Mouse (Mus musculus) spleen, adult 2 months (tissue): Measurements from ENCODE around the gene Doc2g. TPM values are rescaled to one million over a fixed set of nuclear protein-coding genes. Genes with fewer than 3 reads are reported as not detected.

Experiments used
- DNase-seq, 2 experiments: peaks; one replicate each; pipeline versions ENCODE4 v3.0.0 to v3.0.0-alpha.2; 2012 to 2021; ENCODE audit warnings: low spot score in 2 of 2, low read depth in 1 of 2
- H3K27ac ChIP-seq: fragments of 200-500 bp; 2 replicates; pipeline ENCODE4 v1.5.1; 2012; ENCODE audit warnings: low read length, inconsistent platforms; ENCODE audit not compliant: insufficient read depth
- H3K27me3 ChIP-seq: fragments of 200-500 bp; 2 replicates; pipeline ENCODE4 v1.6.1; 2012; ENCODE audit warnings: mild to moderate bottlenecking, moderate library complexity, low read length, inconsistent platforms; ENCODE audit not compliant: control insufficient read depth, insufficient read depth
- H3K36me3 ChIP-seq: fragments of 200-500 bp; 2 replicates; pipeline ENCODE4 v1.6.1; 2012; ENCODE audit warnings: mild to moderate bottlenecking, low read length, inconsistent platforms; ENCODE audit not compliant: control insufficient read depth, insufficient read depth
- H3K4me1 ChIP-seq: fragments of 200-500 bp; 2 replicates; pipeline ENCODE4 v1.6.1; 2011; ENCODE audit warnings: inconsistent platforms; ENCODE audit not compliant: control insufficient read depth, insufficient read depth, insufficient read length
- H3K4me3 ChIP-seq: fragments of 200-500 bp; 2 replicates; pipeline ENCODE4 v1.5.1; 2011; ENCODE audit warnings: mild to moderate bottlenecking, inconsistent platforms; ENCODE audit not compliant: insufficient read depth, insufficient read length; ENCODE audit errors: extremely low read depth
- CTCF ChIP-seq: fragments of 200-500 bp; IDR thresholded peaks from 2 replicates; pipeline ENCODE4 v1.5.1; 2011; ENCODE audit warnings: mild to moderate bottlenecking, inconsistent platforms; ENCODE audit not compliant: insufficient read depth, insufficient read length, insufficient replicate concordance; ENCODE audit errors: extremely low read depth
- POLR2A ChIP-seq: fragments of 200-500 bp; IDR thresholded peaks from 2 replicates; pipeline ENCODE4 v1.6.1; 2011; ENCODE audit warnings: low read depth, low read length, inconsistent platforms
- WGBS: fragments of 180-500 bp; shearing (Covaris S2); methylation state at CpG from one replicate; pipeline ENCODE4 v1.1.7; 2018; 5-methylcytosine and 5-hydroxymethylcytosine counted together
- polyA plus RNA-seq: library from polyadenylated mRNA; depleted of rRNA; stranded (reverse); fragments of >200 nt; gene quantifications from 2 replicates; pipeline ENCODE4 v1.2.3, GENCODE M21; 2012

The Doc2g gene
- polyA plus RNA-seq, 1 experiment = 13.7 TPM

DNA sequence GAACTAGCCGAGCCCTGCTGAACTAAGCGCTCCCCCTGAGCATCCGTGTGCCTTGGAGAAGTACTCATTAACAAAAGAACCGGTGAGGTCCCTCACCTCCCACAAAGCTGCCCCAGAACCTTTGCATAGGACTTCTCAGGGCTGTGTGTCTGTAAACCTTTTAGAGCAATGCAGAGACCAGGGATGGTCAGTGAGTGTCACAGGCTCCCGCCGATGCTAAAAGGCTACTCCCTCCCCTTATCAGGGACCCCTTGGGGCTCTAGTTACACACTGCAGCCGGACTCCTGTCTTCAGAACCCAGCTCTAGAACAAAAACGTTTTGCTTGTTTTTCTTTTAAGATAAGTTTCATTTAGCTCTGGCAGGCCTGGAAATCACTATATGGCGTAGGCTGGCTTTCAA is 10.0 kb downstream of the Doc2g start:
- H3K4me3 ChIP-seq = peak overlapping the region; percentile 55
- H3K36me3 ChIP-seq = peaks cover 10% of the 10 kb centered on the region
- H3K4me1 ChIP-seq = peaks cover 9% of the 10 kb centered on the region; the same call in 1 of the 2 replicates
- no peak for DNase-seq
- no peaks in the 10 kb centered on the region for H3K27me3 ChIP-seq
- TF ChIP-seq CTCF (no peak), POLR2A (no peak)
- WGBS = 23% methylated on average over 9 of the region's 9 CpGs
- 0 out of 2 replicates have a peak overlapping the region, but pooled peaks have one; percentile 8 for H3K27ac ChIP-seq

DNA sequence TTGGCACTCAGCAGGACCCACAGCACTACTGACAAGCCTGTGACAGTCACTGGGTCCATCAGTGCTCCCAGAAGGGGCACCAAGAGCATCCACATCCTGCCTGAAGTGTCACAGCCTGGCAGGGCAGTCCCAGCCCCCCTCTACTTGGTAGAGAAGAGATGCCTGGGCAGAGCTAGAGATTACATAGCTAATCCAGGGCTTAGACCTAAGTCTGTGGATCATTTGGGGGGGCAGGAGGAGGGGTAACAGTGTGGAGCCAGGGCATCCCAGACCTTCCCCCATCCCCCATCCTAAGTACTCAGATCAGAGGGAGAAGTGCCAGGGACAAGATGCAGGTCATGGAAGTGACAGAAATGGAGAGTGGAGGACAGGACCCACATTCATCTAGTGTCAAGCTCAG is 11.7 kb downstream of the Doc2g start:
- Histone ChIP-seq H3K36me3 (no peaks in the 10 kb centered on the region; the same call in 1 of the 2 replicates), H3K4me3 (no peak overlapping the region), H3K4me1 (peaks cover 9% of the 10 kb centered on the region; the same call in 1 of the 2 replicates), H3K27ac (no peak overlapping the region), H3K27me3 (no peaks in the 10 kb centered on the region)
- TF ChIP-seq POLR2A = no peak
- TF ChIP-seq CTCF = no peak
- no peak for DNase-seq

DNA sequence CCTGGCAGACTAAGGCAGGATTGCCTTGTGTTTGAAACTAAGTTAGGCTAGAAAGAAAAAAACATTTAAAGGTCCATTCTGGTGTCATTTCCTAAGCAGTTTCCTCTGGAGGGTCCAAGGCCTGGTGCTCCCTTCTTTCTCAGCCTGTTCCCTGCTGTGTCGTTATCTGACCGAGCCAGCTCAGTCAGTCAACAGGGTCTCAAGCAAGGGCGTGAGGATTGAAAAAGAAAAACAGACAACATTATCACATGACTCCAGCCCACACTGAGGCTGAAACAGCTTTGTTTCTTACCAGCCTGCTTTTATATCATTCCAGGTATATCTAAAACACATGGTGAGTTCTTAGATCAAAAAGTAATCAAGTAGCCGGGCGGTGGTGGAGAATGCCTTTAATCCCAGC is 12.5 kb downstream of the Doc2g start:
- H3K36me3 ChIP-seq = no peaks in the 10 kb centered on the region
- peaks cover 9% of the 10 kb centered on the region; the same call in 1 of the 2 replicates for H3K4me1 ChIP-seq

DNA sequence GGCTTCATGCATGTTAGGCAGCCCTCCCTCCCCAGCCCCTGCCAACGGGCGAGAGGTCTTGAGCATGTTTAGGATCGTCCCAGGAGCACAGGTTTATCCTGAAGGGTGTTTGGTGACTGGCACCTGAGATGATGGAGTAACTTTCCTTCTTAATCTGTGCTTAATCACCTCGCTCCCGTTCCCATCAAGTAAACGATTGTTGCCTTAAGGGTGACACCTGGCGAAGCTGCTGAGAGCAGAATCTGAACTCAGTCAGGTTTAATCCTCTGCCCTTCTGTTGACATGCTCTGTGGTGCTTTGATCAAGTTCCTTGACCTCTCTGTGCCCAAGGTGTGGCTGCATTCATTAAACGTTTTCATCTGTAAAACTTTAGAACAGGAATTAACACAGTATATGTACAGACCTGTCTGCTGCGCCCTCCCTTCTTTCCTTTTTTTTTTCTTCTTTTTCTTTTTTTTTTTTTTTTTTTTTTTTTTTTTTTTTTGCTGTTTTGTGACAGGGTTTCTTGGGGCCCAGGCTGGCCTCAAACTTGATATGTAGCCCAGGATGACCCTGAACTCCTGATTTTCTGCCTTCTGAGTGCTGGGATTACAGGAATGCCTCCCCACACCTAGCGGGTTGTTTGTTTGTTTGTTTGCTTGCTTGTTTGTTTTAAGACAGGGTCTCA is 14.9 kb downstream of the Doc2g start:
- no peaks in the 10 kb centered on the region for H3K27me3 ChIP-seq
- WGBS = 85% methylated on average over 10 of the region's 10 CpGs
- H3K4me3 ChIP-seq = no peak overlapping the region
- DNase-seq = no peak
- H3K4me1 ChIP-seq = peaks cover 1% of the 10 kb centered on the region; the same call in 1 of the 2 replicates
- no peak overlapping the region for H3K27ac ChIP-seq
- TF ChIP-seq CTCF (no peak), POLR2A (no peak)
- no peaks in the 10 kb centered on the region for H3K36me3 ChIP-seq

More for the DNA sequence above, 12.5 kb downstream of the Doc2g start:
- Histone ChIP-seq H3K27ac (no peak overlapping the region), H3K4me3 (no peak overlapping the region), H3K27me3 (no peaks in the 10 kb centered on the region)
- no peak for DNase-seq
- TF ChIP-seq POLR2A = no peak
- TF ChIP-seq CTCF = no peak
- WGBS = 82% methylated on average over 5 of the region's 5 CpGs

GRCm38 (mm10) chr19:4018743-4019583 is 15.8 kb downstream of the Doc2g start:
- WGBS = 22% methylated on average over 18 of the region's 18 CpGs
- H3K27ac ChIP-seq = no peak overlapping the region

DNA sequence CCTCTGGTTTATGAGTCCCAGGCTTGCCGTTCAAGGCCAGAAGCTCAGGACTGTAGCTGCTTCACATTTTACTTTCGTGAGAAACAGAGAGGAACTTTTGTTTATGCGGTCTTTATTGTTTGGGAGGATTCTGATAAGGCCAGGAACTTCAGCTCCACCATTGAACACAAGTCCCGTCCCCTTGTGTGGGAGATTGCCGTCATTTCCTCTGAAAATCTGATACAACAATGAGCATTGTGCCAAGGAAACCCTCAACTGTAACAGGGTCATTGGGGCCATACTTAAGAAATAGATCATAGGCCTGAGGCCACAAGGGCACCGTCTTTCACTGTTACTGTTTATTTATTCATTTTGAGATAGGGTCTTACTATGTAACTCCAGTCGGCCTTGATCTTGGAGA is 20.1 kb downstream of the Doc2g start:
- no peak overlapping the region for H3K4me3 ChIP-seq
- WGBS = 89% methylated on average over 7 of the region's 7 CpGs
- no peaks in the 10 kb centered on the region for H3K4me1 ChIP-seq
- no peaks in the 10 kb centered on the region for H3K36me3 ChIP-seq
- H3K27me3 ChIP-seq = no peaks in the 10 kb centered on the region
- H3K27ac ChIP-seq = no peak overlapping the region
- DNase-seq = no peak
- TF ChIP-seq CTCF (no peak), POLR2A (no peak)

More at GRCm38 (mm10) chr19:4018743-4019583, 15.8 kb downstream of the Doc2g start:
- no peaks in the 10 kb centered on the region for H3K36me3 ChIP-seq
- no peaks in the 10 kb centered on the region for H3K4me1 ChIP-seq
- no peaks in the 10 kb centered on the region for H3K27me3 ChIP-seq
- TF ChIP-seq CTCF (peak; percentile 69; the same call in 1 of the 2 replicates), POLR2A (no peak)
- DNase-seq = peak in 1 of 2 experiments; percentile 65
- H3K4me3 ChIP-seq = no peak overlapping the region
